Mouse (Mus musculus) heart, embryonic 14.5 days (tissue): ENCODE results near the gene Pla2g6. TPM values are rescaled to one million over a fixed set of nuclear protein-coding genes. Genes with fewer than 3 reads are reported as not detected.

ENCODE experiments used
- ATAC-seq: fragments of 200-750 bp; cut with Nextera tagmentation; 2 replicates; pipeline ENCODE4 v1.8.0; 2017; ENCODE audit warnings: low read depth, moderate TSS enrichment; ENCODE audit not compliant: insufficient number of reproducible peaks, insufficient read depth, low FRiP score
- H3K27ac ChIP-seq, 2 experiments: fragments of 200-500 bp in 1 of 2; fragments of 300-500 bp in 1 of 2; sonication (generic) in 1 of 2; replicated peaks in 1 of 2; 2 replicates each; pipeline ENCODE4 v1.5.1; 2012 to 2014; ENCODE audit warnings: low read depth in 2 of 2, low read length in 2 of 2, control low read depth in 1 of 2, mild to moderate bottlenecking in 1 of 2, mixed read lengths in 1 of 2; ENCODE audit not compliant: control insufficient read depth in 1 of 2, insufficient read depth in 1 of 2
- H3K27me3 ChIP-seq: fragments of 300-500 bp; sonication (generic); 2 replicates; pipeline ENCODE4 v1.6.1; 2014; ENCODE audit warnings: mild to moderate bottlenecking, low read length, control low read depth; ENCODE audit not compliant: control insufficient read depth, insufficient read depth
- H3K36me3 ChIP-seq: fragments of 300-500 bp; sonication (generic); 2 replicates; pipeline ENCODE4 v1.6.1; 2014; ENCODE audit warnings: mild to moderate bottlenecking, control low read depth, low read length, mixed read lengths; ENCODE audit not compliant: control insufficient read depth, insufficient read depth
- H3K4me1 ChIP-seq, 2 experiments: fragments of 200-500 bp in 1 of 2; fragments of 300-500 bp in 1 of 2; sonication (generic) in 1 of 2; 2 replicates each; pipeline ENCODE4 v1.6.1; 2012 to 2014; ENCODE audit warnings: low read length in 2 of 2, control low read depth in 1 of 2, mixed read lengths in 1 of 2; ENCODE audit not compliant: control insufficient read depth in 2 of 2, insufficient read depth in 2 of 2
- H3K4me2 ChIP-seq: fragments of 300-500 bp; sonication (generic); 2 replicates; pipeline ENCODE4 v1.6.1; 2014; ENCODE audit warnings: mild to moderate bottlenecking, low read length
- H3K4me3 ChIP-seq, 2 experiments: fragments of 200-500 bp in 1 of 2; fragments of 300-500 bp in 1 of 2; sonication (generic) in 1 of 2; 2 replicates each; pipeline ENCODE4 v1.5.1; 2012 to 2014; ENCODE audit warnings: low read length in 2 of 2, mild to moderate bottlenecking in 2 of 2, control low read depth in 1 of 2, low read depth in 1 of 2, moderate library complexity in 1 of 2; ENCODE audit not compliant: control insufficient read depth in 1 of 2, insufficient read depth in 1 of 2
- H3K9ac ChIP-seq: fragments of 300-500 bp; sonication (generic); 2 replicates; pipeline ENCODE4 v1.6.1; 2014; ENCODE audit warnings: mild to moderate bottlenecking, low read length
- H3K9me3 ChIP-seq: fragments of 300-500 bp; sonication (generic); 2 replicates; pipeline ENCODE4 v1.6.1; 2016; ENCODE audit warnings: low read length, control low read depth; ENCODE audit not compliant: control insufficient read depth
- WGBS: fragments of 180-500 bp; shearing (Covaris S2); extraction: QIAGEN DNeasy Blood & Tissue Kit; methylation state at CpG from one replicate; pipeline ENCODE4 v1.1.7; 2014; 5-methylcytosine and 5-hydroxymethylcytosine counted together
- polyA plus RNA-seq: library from polyadenylated mRNA; unstranded; fragments of >200 nt; fragmentation: Nextera tagmentation; extraction: Ambion mirVana; gene quantifications from 2 replicates; pipeline ENCODE4 v1.2.1, GENCODE M21; 2014

Gene Pla2g6
- polyA plus RNA-seq, 1 experiment from 2014 or later = 11.7 TPM

DNA sequence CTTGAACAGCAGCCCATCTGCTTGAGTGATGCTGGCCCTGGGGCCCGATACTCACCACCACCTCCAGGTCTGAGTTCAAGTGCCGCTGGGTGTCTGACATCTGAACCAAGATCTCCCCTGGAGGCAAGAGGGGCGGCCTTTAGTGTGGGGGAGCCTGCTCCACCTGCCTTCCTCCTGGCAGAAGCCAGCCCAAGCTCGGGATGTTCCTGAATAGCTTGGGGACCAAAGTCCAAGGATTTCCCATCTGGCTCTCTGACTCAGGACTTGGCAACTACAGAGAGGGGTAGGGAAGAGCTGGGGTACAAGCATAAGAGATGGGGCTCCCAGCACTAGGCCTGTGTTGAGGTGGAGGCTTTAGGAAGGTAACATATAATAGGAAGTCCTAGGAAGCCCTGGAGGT is 44.8 kb downstream of the Pla2g6 start:
- no peaks in the 10 kb centered on the region for H3K27me3 ChIP-seq
- H3K4me1 ChIP-seq = peaks cover 0 to 3% of the 10 kb centered on the region in 2 experiments; a peak in 1 of 4 replicates
- no peak overlapping the region for H3K27ac ChIP-seq
- WGBS = 81% methylated on average over 4 of the region's 4 CpGs
- ATAC-seq = no peak
- H3K4me3 ChIP-seq = no peak overlapping the region
- no peak overlapping the region for H3K9ac ChIP-seq
- no peak overlapping the region for H3K4me2 ChIP-seq
- 0 out of 2 replicates have a peak, but pooled peaks cover 3% of the 10 kb centered on the region for H3K9me3 ChIP-seq
- no peaks in the 10 kb centered on the region; the same call in 1 of the 2 replicates for H3K36me3 ChIP-seq

DNA sequence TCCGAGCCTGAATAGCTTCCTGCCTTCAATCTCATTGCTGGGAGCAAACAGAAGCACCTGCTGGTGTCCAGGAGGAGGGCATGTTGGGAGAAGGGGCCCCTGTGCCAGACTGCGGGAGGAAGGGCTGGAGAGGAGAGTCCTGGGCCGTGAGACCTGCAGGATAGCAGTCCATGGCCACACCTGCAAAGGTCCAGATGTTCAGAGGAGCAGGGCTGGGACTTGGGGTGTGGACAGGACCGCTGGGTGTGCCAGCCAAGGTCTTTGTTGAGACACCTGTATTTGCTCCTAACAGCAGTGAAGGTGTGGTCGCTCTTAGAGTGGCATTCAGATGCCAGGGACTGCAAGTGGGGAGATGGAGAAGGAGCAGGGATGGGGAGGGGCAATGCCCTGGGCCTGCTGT is 45.8 kb downstream of the Pla2g6 start:
- H3K27me3 ChIP-seq = no peaks in the 10 kb centered on the region
- H3K4me1 ChIP-seq = peaks cover 0 to 3% of the 10 kb centered on the region in 2 experiments; a peak in 1 of 4 replicates
- H3K4me2 ChIP-seq = no peak overlapping the region
- no peaks in the 10 kb centered on the region; the same call in 1 of the 2 replicates for H3K36me3 ChIP-seq
- no peak overlapping the region for H3K4me3 ChIP-seq
- no peak overlapping the region for H3K27ac ChIP-seq
- ATAC-seq = no peak
- 78% methylated on average over 5 of the region's 5 CpGs for WGBS
- no peak overlapping the region for H3K9ac ChIP-seq
- H3K9me3 ChIP-seq = 0 out of 2 replicates have a peak, but pooled peaks cover 3% of the 10 kb centered on the region

DNA sequence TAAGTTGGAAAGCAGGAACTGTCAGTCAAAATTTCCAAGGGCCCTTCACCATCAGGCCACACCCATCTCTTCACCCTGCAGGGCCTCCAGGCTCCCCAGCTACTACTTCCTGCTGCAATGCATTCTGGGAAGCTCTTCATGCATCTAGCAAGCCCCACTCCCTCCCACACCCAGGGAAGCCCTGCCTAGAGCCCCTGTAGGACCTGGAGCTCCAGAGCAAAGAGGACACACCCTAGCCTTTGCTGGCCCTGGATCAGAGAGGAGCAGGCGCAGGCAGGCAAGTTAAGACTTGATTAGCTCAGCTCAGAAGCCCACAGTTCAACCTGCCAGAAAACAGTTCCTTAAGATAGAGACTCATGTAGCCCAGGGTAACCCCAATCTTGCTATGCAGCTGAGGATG is 46.8 kb downstream of the Pla2g6 start:
- 70% methylated on average over 1 of the region's 1 CpGs for WGBS
- no peak overlapping the region for H3K9ac ChIP-seq
- no peak overlapping the region for H3K27ac ChIP-seq
- H3K27me3 ChIP-seq = no peaks in the 10 kb centered on the region
- H3K4me3 ChIP-seq = no peak overlapping the region
- no peaks in the 10 kb centered on the region; the same call in 1 of the 2 replicates for H3K36me3 ChIP-seq
- no peak for ATAC-seq
- H3K9me3 ChIP-seq = 0 out of 2 replicates have a peak, but pooled peaks cover 3% of the 10 kb centered on the region
- H3K4me1 ChIP-seq = peaks cover 0 to 3% of the 10 kb centered on the region in 2 experiments; a peak in 1 of 4 replicates
- no peak overlapping the region for H3K4me2 ChIP-seq

DNA sequence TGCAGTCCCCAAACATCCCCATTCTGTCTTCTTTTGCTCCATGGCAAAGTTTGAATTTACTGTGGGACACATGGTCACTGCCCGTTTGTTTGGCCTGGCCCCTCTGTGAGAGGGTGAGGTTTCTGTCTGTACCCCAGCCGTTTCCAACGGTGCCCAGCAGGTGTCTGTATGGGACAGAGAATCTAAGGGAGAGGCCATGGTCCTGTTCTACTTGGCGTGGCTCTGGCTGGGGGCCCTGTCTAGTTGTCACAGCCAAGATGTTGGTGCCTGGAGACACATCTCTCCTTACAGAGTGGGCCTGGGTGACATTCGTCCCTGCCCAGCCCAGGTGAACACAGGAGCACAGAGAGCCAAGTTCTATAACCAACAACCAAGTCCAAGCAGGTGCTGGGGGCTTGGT is 47.3 kb downstream of the Pla2g6 start:
- ATAC-seq = no peak
- Histone ChIP-seq H3K4me1 (peaks cover 0 to 3% of the 10 kb centered on the region in 2 experiments; a peak in 1 of 4 replicates), H3K9ac (no peak overlapping the region), H3K27ac (no peak overlapping the region), H3K36me3 (no peaks in the 10 kb centered on the region), H3K4me3 (no peak overlapping the region), H3K27me3 (no peaks in the 10 kb centered on the region), H3K9me3 (0 out of 2 replicates have a peak, but pooled peaks cover 3% of the 10 kb centered on the region), H3K4me2 (no peak overlapping the region)
- 51% methylated on average over 5 of the region's 5 CpGs for WGBS

- Histone ChIP-seq H3K27me3 (no peaks in the 10 kb centered on the region), H3K9ac (no peak overlapping the region), H3K4me2 (no peak overlapping the region), H3K4me3 (no peak overlapping the region), H3K36me3 (no peaks in the 10 kb centered on the region), H3K4me1 (peaks cover 0 to 3% of the 10 kb centered on the region in 2 experiments; a peak in 1 of 4 replicates), H3K9me3 (0 out of 2 replicates have a peak, but pooled peaks cover 3% of the 10 kb centered on the region), H3K27ac (no peak overlapping the region)
- 21% methylated on average over 6 of the region's 6 CpGs for WGBS
- no peak for ATAC-seq
Measured at GRCm38 (mm10) chr15:79280209-79280608, 48.0 kb downstream of the Pla2g6 start.

DNA sequence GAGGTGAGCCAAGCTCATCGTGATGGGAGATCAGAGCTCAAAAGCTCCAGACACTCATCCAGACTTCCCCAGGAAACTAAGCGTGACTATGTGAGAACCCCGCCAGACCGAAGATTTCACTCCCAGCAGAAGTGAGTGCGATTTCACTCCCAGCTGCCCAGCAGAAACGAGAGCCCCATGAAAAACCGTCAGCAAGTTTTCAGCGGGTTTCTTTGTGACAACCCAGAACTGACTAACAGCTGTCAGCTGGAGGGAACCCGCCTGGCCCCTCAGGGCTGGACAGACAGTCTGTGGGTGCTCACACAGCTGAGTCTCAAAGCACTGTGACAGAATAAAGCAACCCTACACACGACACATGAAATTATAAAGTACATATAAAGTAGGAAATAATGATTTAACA is 50.5 kb downstream of the Pla2g6 start:
- no peak for ATAC-seq
- H3K27me3 ChIP-seq = no peaks in the 10 kb centered on the region
- 0 out of 2 replicates have a peak, but pooled peaks cover 3% of the 10 kb centered on the region for H3K9me3 ChIP-seq
- no peak overlapping the region for H3K4me3 ChIP-seq
- no peak overlapping the region for H3K27ac ChIP-seq
- H3K4me2 ChIP-seq = no peak overlapping the region
- H3K4me1 ChIP-seq = 0 out of 4 replicates have a peak, but pooled peaks cover 0 to 3% of the 10 kb centered on the region in 2 experiments
- H3K9ac ChIP-seq = no peak overlapping the region
- 56% methylated on average over 10 of the region's 10 CpGs for WGBS
- H3K36me3 ChIP-seq = no peaks in the 10 kb centered on the region

- H3K4me3 ChIP-seq = no peak overlapping the region
- 41% methylated on average over 10 of the region's 10 CpGs for WGBS
- no peaks in the 10 kb centered on the region for H3K36me3 ChIP-seq
- peaks cover 4 to 7% of the 10 kb centered on the region in 2 experiments; a peak in 2 of 4 replicates for H3K4me1 ChIP-seq
- no peaks in the 10 kb centered on the region for H3K9me3 ChIP-seq
- H3K9ac ChIP-seq = no peak overlapping the region
- no peak overlapping the region for H3K4me2 ChIP-seq
- no peak for ATAC-seq
- H3K27ac ChIP-seq = no peak overlapping the region
- H3K27me3 ChIP-seq = no peaks in the 10 kb centered on the region
Measured at GRCm38 (mm10) chr15:79273020-79273419, 55.2 kb downstream of the Pla2g6 start.
